In genomic region chr9:86813327-86813726, GRCm38 (mm10) we compare ENCODE assay signal across 7 mouse cellular contexts.
"Had no signal": no experiment of that assay in that cellular context is flagged by ENCODE, and none has a peak within 500 bp of the region (broad histone marks: within the 10 kb centered on the region; RNA-seq: fewer than 3 reads in every experiment).

No protein-coding gene starts in this region.

- H3K4me3 ChIP-seq: limb, embryonic 13.5 days had no signal

- H3K36me3 ChIP-seq: limb, embryonic 13.5 days had no signal

- H3K27ac ChIP-seq: limb, embryonic 13.5 days; liver, embryonic 14.5 days had no signal

- H3K9me3 ChIP-seq: limb, embryonic 13.5 days had no signal

- H3K9ac ChIP-seq: limb, embryonic 13.5 days; liver, embryonic 14.5 days had no signal

- H3K27me3 ChIP-seq: limb, embryonic 13.5 days had no signal

- H3K4me1 ChIP-seq: limb, embryonic 13.5 days had no signal

- H3K4me2 ChIP-seq: limb, embryonic 13.5 days had no signal

- DNase-seq: kidney, postnatal 10 days; left cerebral cortex, postnatal 4 days; lung, adult 18-20 months; right cerebral cortex, postnatal 14 days; thymus, postnatal 36 days had no signal
